Mouse (Mus musculus): Measurements from ENCODE around the gene Rpp38.

Gene Rpp38

DNA sequence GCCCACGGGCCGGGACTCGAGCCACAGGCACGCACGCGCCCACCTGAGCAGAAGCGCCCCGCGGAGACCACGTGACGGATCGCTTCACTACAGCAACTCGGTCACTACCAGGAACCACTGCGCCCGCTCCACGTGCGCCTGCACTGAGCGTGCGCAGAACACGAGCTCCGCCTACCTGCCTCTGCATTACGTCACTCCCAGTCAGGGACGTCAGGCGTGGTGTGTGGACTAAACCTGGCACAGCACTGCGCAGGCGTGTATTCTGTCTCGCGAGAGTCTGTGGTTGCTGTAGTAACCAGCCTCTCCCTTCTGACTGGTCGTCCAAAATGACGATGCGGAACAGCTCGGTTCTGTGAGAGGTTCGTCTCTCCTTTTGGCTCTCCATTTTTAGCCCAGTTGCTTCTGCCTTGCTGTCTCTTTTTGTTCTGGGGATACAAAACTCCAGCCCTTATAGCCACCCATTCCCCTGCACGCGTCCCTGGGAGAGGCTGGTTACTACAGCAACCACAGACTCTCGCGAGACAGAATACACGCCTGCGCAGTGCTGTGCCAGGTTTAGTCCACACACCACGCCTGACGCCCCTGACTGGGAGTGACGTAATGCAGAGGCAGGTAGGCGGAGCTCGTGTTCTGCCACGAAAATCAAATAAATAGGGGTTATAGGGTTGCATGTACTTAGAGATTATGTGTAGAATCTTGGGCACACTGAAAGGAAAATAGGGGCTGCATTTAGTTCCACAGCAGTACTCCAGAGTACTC lies at the start of gene Rpp38:
Gene Rpp38 (minus strand): TSS at position 160 of the 759 bp plus-strand sequence.
- DNase-seq: peak; percentile 99

DNA sequence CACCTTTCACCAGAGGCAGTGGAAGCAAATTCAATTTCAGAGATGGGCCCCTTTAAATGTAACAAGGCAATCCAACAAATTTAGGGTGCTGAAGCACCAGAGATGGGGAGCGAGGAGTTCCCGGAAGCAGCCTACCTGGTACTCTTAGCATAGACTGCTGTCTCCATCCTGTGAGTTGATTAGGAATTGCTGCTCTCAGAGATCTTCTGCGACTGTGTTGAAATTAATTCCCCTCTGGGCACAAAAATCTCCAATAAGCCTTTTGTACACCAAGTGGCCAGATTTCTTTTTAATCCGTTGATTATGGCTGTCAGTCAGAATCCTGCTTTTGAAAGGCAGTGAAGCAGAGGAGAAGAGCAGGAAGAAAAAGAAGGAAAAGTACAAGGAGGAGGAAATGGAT lies 32.7 kb upstream of the Rpp38 start:
- no peak for DNase-seq

DNA sequence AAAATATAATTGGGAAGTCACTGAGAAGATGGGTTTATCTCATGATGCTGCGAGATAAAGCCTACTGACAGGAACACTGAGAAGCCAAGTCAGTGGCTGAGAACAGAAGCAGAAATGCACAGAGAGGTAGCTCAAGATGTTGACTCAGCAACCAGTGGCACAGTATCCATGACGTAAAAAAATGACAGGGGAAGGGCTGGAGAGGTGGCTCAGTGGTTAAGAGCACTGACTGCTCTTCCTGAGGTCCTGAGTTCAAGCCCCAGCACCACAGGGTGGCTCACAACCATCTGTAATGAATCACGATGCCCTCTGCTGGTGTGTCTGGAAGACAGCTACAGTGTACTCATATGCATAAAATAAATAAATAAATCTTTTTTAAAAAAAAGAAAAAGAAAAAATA lies 28.6 kb upstream of the Rpp38 start:
- DNase-seq: no peak

DNA sequence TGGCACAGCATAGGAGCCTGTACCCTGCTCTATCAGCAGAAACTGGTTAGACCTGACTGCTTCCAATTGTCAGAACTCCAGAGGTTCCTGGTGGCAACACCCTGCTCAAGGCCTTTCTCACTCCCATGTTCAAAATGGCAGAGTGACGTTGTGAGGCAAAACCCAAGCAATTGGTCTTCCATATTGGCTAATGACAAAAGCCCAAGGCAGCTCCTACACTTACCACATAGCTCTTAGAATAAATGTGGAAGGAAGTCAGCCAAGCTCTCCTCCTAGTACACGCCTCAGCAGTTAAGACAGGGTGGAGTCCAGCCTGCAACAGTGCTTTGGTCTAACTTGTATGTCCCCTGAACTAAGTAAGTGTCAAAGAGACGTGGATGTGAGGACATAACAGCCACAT lies 25.4 kb upstream of the Rpp38 start:
- no peak for DNase-seq

DNA sequence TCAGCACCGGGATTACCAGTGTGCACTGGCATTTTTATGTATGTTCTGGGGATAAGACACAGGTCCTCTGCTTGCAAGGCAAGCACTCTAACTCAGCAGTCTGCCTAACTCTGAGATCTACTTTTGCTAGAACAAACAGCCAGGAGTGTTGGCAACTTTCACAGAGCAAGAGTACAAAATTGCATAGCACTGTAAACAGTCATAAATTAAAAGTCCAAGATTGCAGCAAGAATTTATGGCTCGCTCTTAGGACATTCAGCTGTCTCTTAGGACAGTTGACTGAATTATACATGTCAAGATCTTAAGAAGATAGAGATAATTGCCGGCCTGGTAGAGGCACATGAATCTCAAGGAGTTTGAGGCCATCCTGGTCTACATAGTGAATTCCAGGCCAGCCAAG lies 23.9 kb upstream of the Rpp38 start:
- DNase-seq: no peak

DNA sequence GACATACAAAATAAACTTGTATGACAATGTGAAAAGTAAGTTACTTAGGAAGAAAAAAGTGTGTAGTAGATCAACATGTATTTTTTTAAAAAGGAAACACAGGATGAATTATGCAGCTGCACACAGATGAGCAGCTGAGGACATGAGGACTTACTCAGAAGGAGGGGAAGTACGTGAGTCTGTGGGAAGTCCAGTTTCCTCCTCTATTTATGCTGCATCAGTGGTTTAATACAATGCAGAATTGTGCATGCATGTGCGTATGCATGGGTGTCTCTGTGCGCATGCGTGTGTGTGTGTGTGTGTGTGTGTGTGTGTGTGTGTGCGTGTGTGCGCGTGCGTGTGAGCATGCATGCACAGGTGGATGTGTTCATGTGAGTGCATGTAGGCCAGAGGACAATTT lies 23.4 kb upstream of the Rpp38 start:
- no peak for DNase-seq

DNA sequence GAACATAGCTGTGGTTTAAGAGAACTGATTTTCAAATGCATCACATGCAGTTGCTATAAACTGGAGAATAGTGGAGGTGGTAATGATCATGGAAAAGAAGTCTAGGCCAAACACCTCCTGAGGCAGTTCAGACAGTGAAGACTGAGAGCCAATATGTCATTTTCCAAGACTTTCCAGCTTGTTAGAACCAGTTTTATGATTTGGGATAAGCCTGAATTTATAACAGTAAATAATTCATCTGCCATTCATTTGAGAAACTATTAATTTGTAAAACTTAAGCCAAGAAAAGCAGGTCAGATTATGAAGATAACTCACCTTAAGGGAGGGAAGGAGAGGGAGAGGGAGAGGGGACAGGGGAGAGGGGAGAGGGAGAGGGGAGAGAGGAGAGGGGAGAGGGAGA lies 20.7 kb upstream of the Rpp38 start:
- no peak for DNase-seq

DNA sequence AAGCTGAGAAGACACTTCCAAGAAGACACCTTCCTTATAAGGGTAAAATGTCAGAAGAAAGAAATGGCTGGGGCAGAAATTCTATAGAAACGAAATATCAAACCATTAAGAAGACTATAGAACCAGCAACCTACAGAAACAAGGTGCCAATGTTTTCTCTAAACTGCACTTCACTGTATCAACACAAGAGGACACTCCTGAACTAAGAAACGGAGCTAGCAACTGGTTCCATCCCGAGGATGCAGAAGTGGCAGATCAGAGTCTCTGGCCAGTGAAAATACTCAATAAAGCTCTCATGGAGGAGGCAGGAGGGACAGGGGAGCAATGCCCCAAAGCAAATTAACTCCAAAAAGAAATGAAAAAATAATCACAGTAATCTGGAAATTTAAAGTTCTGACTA lies 16.5 kb upstream of the Rpp38 start:
- DNase-seq: peak; percentile 40

DNA sequence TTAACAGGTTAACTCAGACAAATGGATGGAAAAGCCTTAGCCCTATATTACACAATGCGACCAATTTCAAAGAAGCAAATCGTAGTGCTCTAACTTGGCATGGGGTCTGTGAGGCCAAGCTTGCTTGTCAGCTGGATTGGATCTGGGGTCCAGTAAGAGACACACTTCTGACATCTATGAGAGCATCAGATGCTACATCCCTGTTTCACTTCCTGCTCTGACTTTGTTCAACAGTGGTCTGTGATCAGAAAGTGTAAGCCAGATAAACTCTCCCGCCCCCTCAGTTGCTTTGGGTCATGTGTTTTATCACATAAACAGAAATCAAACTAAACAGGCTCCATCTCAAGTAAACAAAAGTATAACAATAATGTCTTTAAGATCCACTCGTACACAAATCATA lies 16.0 kb upstream of the Rpp38 start:
- no peak for DNase-seq

DNA sequence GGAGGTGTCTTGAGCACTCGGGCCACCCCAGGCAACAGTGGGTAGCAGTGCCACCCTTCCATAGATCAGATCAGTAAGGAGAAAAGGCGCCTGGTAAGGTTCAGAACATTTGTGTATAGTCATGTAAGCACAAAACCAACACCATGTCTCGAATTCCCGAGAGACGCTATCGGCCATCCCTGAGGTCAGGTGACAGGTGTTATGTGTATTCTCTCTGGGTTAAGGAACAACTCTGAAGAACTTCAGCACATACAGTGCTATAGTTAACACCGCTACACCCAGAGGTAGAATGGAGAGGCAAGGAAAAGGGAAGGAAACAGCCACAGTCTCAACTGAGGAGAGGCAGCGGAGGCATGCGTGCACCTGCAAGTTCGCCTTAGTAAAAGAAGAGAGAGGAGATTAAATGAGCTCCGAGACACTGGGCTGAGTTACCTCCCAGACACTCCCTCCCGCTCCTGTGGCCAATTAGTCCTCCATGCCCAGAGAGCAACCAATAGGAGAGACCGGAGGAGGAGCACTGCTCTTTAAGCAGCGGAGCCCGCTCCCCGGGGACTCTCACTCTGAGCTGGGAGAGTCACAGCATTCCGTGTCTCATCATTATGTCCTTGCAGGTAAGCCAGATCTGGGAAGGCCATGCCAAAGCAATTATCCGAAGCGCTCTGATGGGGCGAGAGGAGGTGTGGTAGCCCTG lies 3.3 kb upstream of the Rpp38 start, which contains the start of gene Acbd7:
Gene Acbd7 (plus strand): TSS at position 558 of the 691 bp plus-strand sequence.
- DNase-seq: peak; percentile 75

DNA sequence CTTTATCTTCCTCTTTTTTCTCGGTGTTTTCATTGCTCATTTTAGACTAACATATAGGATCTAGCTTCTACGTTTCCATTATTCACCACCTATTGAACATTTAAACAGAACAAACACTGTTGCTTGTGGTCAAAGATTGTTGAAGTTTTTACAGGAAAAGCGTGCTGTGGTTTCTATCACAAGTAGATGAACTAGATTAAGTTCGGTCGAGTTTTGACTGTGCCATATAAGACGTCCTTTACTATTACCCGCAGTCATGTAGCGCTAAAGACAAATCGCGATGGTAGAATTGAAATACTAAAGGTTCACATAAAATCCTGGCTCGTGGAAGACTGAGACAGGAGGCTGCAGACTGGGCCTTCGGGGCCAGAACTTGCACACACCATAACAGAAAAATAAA lies 1.3 kb upstream of the Rpp38 start:
- no peak for DNase-seq

DNA sequence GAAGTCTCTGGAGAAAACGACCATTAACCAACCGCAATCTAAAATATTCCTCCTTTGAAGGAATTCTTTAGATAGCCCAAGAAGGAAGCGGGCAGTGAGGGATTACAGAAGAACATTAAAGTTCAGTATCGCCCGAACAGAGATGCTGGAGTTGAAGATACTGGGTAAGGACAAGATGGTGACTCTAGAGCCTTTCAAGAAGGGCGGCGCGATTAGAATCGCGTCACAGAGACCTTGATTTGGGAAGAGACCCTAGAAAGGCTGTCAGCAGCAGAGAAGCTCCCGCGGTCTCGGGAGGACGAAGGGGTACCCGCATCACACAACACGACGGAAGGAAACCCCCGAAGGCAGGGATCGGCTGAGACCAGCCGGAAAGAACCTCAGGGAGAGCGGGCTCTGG lies 387 bp downstream of the Rpp38 start:
- DNase-seq: no peak

DNA sequence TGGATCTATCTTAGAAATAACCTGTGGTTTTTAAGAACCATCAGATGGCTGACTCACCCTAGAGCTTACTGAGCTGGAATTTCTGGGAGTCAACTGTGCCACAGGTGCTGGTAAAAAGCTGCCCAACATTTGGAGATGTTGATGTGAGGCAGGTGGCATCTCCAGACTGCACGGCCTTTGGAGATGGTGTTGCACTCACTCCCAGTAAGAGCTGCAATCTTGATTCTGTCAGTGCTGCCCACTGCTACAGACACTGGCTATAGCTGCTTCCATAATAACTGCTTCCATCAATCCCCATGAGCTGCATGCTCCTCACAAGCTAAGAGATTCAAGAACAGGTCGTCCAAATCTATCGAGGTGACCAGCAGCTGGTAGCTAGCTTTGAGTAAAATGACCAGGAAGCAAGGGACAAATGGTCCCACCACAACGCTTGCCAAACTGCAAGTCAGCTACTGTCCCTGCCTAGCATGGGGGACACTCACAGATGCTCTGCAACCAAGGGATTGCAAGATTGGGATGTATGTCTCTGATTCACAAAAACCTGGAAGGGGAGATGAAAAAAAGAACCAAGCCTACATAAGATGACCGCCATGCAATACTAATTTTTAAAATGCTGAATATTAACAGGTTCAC lies 1.3 kb downstream of the Rpp38 start:
- DNase-seq: no peak

DNA sequence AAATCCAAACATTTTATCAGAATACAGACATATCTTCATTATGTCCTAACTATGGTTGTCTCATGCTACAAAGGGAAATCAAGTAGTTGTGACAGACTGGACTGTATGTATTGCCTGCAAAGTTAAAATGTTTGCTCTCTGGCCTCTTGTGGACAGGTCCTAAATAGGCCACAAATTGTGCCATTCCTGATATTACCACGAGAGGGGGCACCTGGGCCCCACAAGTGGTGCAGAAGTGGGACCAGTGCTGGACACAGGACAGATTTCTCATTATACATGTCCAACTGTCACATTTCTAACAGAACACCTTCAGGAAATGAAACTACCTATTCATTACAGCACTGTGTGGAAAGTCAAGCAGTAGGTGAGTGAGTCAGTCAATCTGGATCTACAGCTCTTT lies 5.1 kb downstream of the Rpp38 start:
- DNase-seq: peak; percentile 85

DNA sequence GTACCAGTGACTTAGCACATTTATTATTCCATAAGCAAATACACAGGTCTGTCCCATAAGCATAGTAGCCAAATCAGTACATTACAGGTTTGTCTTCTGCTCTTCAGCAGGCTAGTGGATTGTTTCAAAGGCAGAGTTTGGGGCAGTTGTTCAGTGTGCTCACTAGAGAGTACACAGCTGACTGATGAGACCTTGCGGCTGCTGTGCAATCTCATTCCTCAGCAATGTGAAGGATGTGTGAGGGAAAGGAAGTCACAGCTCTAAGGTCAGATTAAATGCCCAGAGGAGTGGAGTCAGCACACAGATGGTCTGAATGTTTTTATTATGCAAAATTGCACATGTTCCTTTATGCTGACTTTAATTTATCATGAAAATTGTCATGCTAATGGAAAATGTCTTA lies 5.9 kb downstream of the Rpp38 start:
- peak; percentile 27 for DNase-seq

DNA sequence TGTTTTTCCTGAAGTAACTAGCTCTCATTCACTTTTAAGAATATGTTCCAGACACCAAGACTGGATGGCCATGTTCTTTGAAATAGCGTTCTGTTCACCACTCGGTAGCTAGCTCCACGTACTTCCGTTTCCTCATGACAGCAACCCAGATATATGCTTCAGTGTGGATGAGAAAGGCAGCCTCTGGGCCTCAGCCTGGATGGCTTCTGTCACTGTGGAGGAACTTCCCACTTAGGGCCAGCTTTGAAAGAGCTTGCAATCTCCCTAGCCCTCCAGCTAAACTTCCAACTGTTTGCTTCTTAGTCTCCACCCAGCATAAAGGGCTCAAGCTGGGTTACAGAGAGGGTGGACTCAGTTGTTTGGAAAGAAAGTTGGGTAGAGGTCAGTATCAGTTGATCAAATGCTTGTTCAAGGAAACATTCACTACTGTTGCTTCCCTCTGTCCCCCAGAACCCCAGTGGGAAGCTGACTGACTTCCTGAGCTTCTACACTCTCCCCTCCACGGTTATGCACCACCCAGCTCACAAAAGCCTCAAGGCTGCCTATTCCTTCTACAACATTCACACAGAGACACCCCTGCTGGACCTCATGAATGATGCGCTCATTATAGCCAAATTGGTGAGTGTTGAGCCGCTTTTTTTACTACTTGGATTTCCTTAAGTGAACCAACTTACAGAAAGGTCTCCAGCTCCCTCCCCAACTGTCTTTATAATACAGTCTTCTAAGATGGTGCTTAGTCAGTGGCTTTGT lies 7.9 kb downstream of the Rpp38 start:
- DNase-seq: no peak

DNA sequence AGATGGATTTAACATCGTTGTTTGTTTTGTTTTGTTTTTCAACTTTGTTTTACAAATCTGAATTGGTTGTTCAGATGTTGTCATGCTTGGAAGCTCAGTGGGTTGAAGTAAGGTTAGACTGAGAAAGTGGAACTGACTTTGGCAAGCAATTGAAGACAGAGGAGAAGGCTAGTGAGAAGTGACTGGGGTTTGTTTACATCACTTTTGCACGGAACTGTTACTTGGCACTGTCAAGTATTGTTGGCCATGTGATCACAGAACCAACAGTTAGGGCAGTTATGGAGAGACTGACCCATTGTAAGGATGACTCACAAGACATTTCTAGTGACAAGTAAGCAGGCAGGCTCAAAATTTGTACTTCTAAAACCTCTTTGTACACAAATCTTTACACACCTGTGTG lies 9.3 kb downstream of the Rpp38 start:
- peak; percentile 29 for DNase-seq

DNA sequence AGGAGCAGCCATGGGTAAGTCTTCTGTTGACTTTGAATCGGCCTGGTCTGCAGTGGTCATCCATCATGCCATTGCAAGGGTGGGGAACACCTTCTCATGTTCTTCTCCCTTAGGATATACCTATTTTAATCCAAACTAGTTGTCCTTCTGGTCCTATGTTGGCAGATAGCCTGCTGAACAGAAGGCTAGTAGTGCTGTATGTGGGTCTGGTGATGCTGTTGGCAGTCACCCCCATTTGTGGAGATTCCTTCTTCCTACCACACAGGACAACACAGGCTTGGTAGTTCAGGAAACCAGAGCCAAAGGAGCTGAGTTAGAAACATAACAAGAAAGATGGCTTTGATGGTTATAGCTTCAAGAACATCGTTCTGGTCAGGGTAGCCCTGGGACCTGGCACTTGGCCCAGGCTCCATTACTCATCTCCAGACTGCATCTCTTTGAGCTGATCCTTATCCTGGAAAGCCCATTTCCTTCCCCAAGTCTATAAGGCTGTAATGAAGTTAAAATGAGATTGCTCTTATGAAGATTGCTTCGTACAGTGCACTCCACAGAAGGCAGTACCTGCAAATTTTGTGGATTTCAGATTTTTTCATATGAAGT lies 26.9 kb downstream of the Rpp38 start:
- peak; percentile 16 for DNase-seq

DNA sequence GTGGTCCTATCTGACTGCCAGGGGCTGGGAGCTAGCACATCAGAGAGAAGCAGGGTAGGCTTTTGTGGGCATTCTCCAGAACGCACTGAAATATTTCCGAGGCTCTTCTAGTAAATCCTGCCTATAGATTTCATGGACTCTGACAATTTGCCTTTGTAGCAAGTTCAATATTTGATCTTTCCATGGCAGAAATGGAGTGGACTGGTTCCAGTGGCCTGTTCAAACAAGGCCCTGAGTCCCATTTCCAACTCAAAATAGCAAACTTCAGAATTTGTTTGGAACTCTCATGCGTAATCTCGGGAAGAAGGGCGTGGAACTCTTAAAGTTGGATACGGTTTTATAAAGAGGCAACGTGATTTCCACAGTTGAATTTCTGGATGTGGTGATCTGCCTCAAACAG lies 36.6 kb downstream of the Rpp38 start:
- DNase-seq: peak; percentile 7

DNA sequence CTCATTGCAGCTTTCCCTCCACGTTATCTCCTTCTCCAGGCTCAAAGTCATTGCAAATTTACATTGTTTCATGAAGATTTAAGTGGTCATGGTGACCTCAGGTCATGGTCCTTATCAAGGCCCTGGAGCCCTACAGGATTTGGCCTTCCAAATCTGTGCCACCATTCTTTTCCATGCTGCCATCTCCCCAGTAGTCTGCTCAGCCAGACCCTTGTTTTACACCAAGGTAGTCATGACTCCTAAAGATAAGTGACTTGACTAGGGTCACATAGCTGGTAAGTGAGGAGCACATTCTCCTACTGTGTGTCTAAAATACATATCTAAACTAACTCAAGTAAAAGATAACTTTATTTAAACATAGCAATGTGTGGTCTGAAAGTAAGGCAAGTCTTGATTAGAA lies 40.3 kb downstream of the Rpp38 start:
- no peak for DNase-seq

DNA sequence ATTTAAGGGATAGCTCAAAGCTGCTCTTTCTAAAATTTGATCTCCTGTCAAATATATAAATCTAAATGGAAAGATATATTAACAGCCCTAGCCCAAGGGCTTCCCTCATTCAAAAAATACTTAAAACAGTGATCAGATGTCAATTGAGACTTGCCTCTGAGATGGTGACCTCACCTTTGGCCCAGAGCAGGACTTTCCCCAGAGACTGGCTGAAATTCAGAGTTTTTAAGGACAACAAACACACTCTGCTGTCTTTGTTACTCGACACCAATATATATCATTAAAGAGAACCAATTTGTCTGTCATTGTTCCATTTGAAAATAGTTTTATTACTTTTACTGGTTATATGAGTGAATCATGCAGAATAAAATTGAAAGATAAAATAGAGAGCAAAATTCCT lies 42.9 kb downstream of the Rpp38 start:
- no peak for DNase-seq

DNA sequence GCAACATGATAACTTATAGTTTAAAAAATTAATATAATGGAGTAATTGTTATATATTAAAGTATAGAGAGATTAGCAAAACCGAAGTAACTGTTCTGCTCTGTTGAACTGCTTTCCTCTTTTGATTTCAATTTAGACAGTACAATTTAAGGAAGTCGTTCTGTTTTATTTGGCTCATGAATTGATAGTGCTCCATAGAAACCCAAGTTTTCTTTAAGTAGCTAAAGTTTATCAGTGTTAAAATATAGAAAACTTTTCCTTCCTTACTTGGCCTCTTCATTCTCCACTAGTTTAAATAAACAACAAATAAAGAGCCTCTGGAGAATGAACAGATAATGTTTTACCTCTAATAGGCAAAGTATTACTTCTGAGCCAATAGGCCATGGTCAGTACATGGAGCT lies 46.2 kb downstream of the Rpp38 start:
- no peak for DNase-seq

DNA sequence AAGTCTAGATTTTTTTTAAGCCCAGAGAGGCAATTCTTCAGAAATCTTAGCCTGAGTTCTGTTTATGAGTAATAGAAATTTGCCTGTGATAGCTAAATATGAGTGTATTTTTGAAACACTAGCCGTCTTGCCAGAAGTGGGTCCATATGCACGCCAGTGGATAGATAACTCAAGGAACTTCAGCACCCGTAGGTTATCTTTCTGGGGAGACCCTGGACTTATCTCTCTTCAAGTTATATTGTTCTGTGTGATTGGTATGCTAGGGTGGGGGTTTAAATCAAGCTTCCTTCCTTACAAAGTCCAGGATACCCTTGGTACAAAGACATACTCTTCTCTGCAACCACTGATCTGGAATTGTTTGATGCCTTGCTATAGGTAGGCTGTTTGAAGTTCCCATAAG lies 46.7 kb downstream of the Rpp38 start:
- no peak for DNase-seq

All from lung, postnatal 36 days (tissue).